Mouse (Mus musculus) E14TG2a.4 (cell line): Measurements from ENCODE around the gene Hgd.

ENCODE experiments used
- CTCF ChIP-seq: conservative IDR thresholded peaks from 2 replicates; pipeline ENCODE4 v1.5.1; 2014; ENCODE audit warnings: low read length
- POU5F1 ChIP-seq: IDR thresholded peaks from 2 replicates; pipeline ENCODE4 v1.6.1; 2014; ENCODE audit warnings: low read length, borderline replicate concordance

- TF ChIP-seq CTCF (no peak), POU5F1 (no peak)
Measured at GRCm38 (mm10) chr16:37550981-37551380, 29.0 kb upstream of the Hgd start.
